Mouse (Mus musculus): ENCODE measurements around the gene Slc38a3.
A peak's percentile ranks its signal among the peaks of the same experiment; 100 is the strongest.

The Slc38a3 gene

GRCm38 (mm10) chr9:107635279-107636028 is 33.9 kb downstream of the Slc38a3 start, which contains the start of gene Gnai2:
Gene Gnai2, minus strand, starts transcription at chr9:107635367.
- peak; percentile 92 to 93 for DNase-seq (ENCODE audit: low spot score in 2 of 2)

- peak in 1 of 2 experiments; percentile 35 for DNase-seq (ENCODE audit: low spot score in 2 of 2)
These were observed 34.7 kb downstream of the Slc38a3 start for GRCm38 (mm10) chr9:107634406-107635278.

- DNase-seq (ENCODE audit: low spot score in 2 of 2) = peak in 1 of 2 experiments; percentile 26
These were observed 35.5 kb downstream of the Slc38a3 start for GRCm38 (mm10) chr9:107633661-107634405.

GRCm38 (mm10) chr9:107633091-107633660 is 36.2 kb downstream of the Slc38a3 start:
- DNase-seq (ENCODE audit: low spot score in 2 of 2) = peak; percentile 72 to 83

- no peak for DNase-seq (ENCODE audit: low spot score in 2 of 2)
These were observed 36.9 kb downstream of the Slc38a3 start for GRCm38 (mm10) chr9:107632478-107632877.

- no peak for DNase-seq (ENCODE audit: low spot score in 2 of 2)
These were observed 37.5 kb downstream of the Slc38a3 start for GRCm38 (mm10) chr9:107631861-107632260.

- DNase-seq (ENCODE audit: low spot score in 2 of 2) = no peak
These were observed 38.0 kb downstream of the Slc38a3 start for GRCm38 (mm10) chr9:107631311-107631826.

- DNase-seq (ENCODE audit: low spot score in 2 of 2) = peak in 1 of 2 experiments; percentile 42
These were observed 38.8 kb downstream of the Slc38a3 start for GRCm38 (mm10) chr9:107630576-107630975.

GRCm38 (mm10) chr9:107629901-107630425 is 39.4 kb downstream of the Slc38a3 start:
- DNase-seq (ENCODE audit: low spot score in 2 of 2) = peak in 1 of 2 experiments; percentile 32

GRCm38 (mm10) chr9:107629411-107629730 is 40.0 kb downstream of the Slc38a3 start:
- no peak for DNase-seq (ENCODE audit: low spot score in 2 of 2)

- DNase-seq (ENCODE audit: low spot score in 2 of 2) = no peak
These were observed 40.5 kb downstream of the Slc38a3 start for GRCm38 (mm10) chr9:107628721-107629410.

GRCm38 (mm10) chr9:107627387-107628255 is 41.7 kb downstream of the Slc38a3 start:
- no peak for DNase-seq (ENCODE audit: low spot score in 2 of 2)

- DNase-seq (ENCODE audit: low spot score in 2 of 2) = peak; percentile 71 to 75
These were observed 42.5 kb downstream of the Slc38a3 start for GRCm38 (mm10) chr9:107626844-107627277.

- DNase-seq (ENCODE audit: low spot score in 2 of 2) = no peak
These were observed 43.0 kb downstream of the Slc38a3 start for GRCm38 (mm10) chr9:107626158-107626843.

- no peak for DNase-seq (ENCODE audit: low spot score in 2 of 2)
These were observed 43.8 kb downstream of the Slc38a3 start for GRCm38 (mm10) chr9:107625351-107626128.

GRCm38 (mm10) chr9:107624951-107625350 is 44.4 kb downstream of the Slc38a3 start:
- DNase-seq (ENCODE audit: low spot score in 2 of 2) = no peak

GRCm38 (mm10) chr9:107624539-107624938 is 44.8 kb downstream of the Slc38a3 start:
- no peak for DNase-seq (ENCODE audit: low spot score in 2 of 2)

- no peak for DNase-seq (ENCODE audit: low spot score in 2 of 2)
These were observed 48.4 kb downstream of the Slc38a3 start for GRCm38 (mm10) chr9:107620954-107621353.
